Mouse (Mus musculus) macrophage (primary cell): ENCODE results near the gene Cracr2b. TPM values are rescaled to one million over a fixed set of nuclear protein-coding genes. Genes with fewer than 3 reads are reported as not detected.

ENCODE experiments used
- H3K27ac ChIP-seq: fragments of 350-480 bp; formaldehyde crosslinking; 2 replicates; pipeline ENCODE4 v1.9.0; 2021
- H3K36me3 ChIP-seq: fragments of 350-480 bp; formaldehyde crosslinking; 2 replicates; pipeline ENCODE4 v1.9.0; 2021; ENCODE audit errors: inconsistent target
- H3K4me3 ChIP-seq: fragments of 350-480 bp; formaldehyde crosslinking; 2 replicates; pipeline ENCODE4 v1.9.0; 2021; ENCODE audit errors: inconsistent target
- H3K79me2 ChIP-seq: fragments of 350-480 bp; formaldehyde crosslinking; 2 replicates; pipeline ENCODE4 v1.9.0; 2021; ENCODE audit errors: inconsistent target
- WGBS: methylation state at CpG from one replicate; pipeline ENCODE4 v1.1.7; 2026; ENCODE audit warnings: inconsistent platforms; ENCODE audit not compliant: missing documents; 5-methylcytosine and 5-hydroxymethylcytosine counted together
- polyA plus RNA-seq: library from polyadenylated mRNA; stranded (reverse); fragments of 250-400 nt; gene quantifications from 3 replicates; pipeline ENCODE4 v1.2.4, GENCODE M21; 2018; ENCODE audit warnings: inconsistent platforms

Cracr2b gene
- polyA plus RNA-seq, 1 experiment from 2014 or later: 22.0 TPM

- Histone ChIP-seq H3K27ac (no peak overlapping the region), H3K79me2 (peaks cover 14% of the 10 kb centered on the region), H3K36me3 (peaks cover 37% of the 10 kb centered on the region), H3K4me3 (no peak overlapping the region)
- 94% methylated on average over 9 of the region's 9 CpGs for WGBS
Measured at GRCm38 (mm10) chr7:141429840-141430584, 30.9 kb upstream of the Cracr2b start.

- peaks cover 20% of the 10 kb centered on the region for H3K79me2 ChIP-seq
- H3K27ac ChIP-seq: no peak overlapping the region
- H3K4me3 ChIP-seq: no peak overlapping the region
- peaks cover 37% of the 10 kb centered on the region for H3K36me3 ChIP-seq
- WGBS: 94% methylated on average over 9 of the region's 9 CpGs
Measured at GRCm38 (mm10) chr7:141430585-141431240, 30.2 kb upstream of the Cracr2b start.

- peaks cover 37% of the 10 kb centered on the region for H3K36me3 ChIP-seq
- no peak overlapping the region for H3K4me3 ChIP-seq
- no peak overlapping the region for H3K27ac ChIP-seq
- peaks cover 29% of the 10 kb centered on the region for H3K79me2 ChIP-seq
- 92% methylated on average over 18 of the region's 19 CpGs for WGBS
Measured at GRCm38 (mm10) chr7:141431434-141432185, 29.3 kb upstream of the Cracr2b start.

DNA sequence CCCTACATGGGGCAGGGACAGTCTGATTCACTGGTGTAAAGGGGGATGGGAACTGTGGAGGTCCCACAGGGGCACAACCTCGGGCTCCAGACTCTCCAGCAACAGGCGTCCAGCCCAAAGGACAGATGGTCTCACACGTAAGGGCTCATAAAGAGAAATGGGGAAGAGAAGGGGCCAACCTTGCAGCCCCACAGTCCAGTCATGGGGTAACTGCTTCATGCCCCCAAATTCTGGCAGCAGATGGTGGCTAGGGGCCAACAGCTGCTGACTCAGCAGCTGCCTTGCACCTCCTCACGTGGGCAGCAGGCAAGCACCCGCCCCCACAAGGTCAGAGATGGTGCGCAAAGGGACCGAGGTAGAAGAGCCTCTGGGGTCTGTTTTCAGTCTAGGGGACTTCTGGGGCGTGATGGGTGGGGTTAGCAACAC, 28.7 kb upstream of the Cracr2b start:
- Histone ChIP-seq H3K36me3 (peaks cover 37% of the 10 kb centered on the region), H3K79me2 (peaks cover 35% of the 10 kb centered on the region), H3K4me3 (no peak overlapping the region), H3K27ac (no peak overlapping the region)
- 64% methylated on average over 8 of the region's 8 CpGs for WGBS

DNA sequence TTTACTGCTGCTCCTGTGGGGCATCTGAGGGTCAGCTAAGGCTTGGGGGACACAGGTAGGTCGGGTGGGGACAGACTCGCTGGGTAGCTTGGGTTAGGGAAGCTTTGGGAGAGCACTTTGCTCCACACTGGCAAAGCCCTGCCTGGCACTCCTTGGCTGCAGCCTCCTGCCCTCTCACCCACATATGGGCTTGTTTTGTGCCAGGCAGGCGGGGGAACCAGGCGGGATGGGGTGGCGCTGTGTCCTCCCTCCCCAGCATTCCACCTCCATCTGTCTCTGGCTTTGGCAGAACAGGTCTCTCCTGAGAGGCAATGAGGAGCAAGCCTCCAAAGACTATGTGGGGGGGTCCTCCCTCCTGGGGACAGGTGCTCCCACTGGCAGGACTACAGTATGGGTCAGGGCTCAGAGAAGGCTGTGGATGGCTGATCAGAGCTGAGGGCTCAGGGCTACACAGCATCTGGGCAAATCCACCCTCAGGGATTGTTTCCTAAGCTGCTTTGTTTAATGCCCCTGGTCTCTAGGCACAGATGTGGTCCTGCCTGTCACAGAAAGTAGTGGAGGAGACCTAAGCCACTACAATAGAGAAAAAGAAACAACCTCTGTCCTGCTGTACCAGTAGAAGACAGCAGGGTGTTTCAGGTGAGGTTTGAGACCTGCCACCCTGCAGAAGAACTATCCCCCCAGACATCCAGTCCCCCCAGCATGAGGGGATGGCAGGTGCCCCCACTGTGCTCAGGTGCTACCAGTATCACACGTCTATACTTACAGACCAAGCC, 28.0 kb upstream of the Cracr2b start:
- 89% methylated on average over 5 of the region's 6 CpGs for WGBS
- H3K27ac ChIP-seq: no peak overlapping the region
- H3K36me3 ChIP-seq: peaks cover 37% of the 10 kb centered on the region
- H3K79me2 ChIP-seq: peaks cover 35% of the 10 kb centered on the region
- no peak overlapping the region for H3K4me3 ChIP-seq

- 90% methylated on average over 15 of the region's 15 CpGs for WGBS
- peaks cover 37% of the 10 kb centered on the region for H3K36me3 ChIP-seq
Measured at GRCm38 (mm10) chr7:141433517-141434400, 27.1 kb upstream of the Cracr2b start.

GRCm38 (mm10) chr7:141434464-141434863, 26.4 kb upstream of the Cracr2b start:
- WGBS: 29% methylated on average over 8 of the region's 8 CpGs
- peaks cover 35% of the 10 kb centered on the region for H3K79me2 ChIP-seq
- H3K27ac ChIP-seq: peak overlapping the region; percentile 27
- peaks cover 37% of the 10 kb centered on the region for H3K36me3 ChIP-seq
- peak overlapping the region; percentile 57 for H3K4me3 ChIP-seq

More at GRCm38 (mm10) chr7:141433517-141434400, 27.1 kb upstream of the Cracr2b start:
- peaks cover 35% of the 10 kb centered on the region for H3K79me2 ChIP-seq
- peak overlapping the region; percentile 57 for H3K4me3 ChIP-seq
- H3K27ac ChIP-seq: no peak overlapping the region

DNA sequence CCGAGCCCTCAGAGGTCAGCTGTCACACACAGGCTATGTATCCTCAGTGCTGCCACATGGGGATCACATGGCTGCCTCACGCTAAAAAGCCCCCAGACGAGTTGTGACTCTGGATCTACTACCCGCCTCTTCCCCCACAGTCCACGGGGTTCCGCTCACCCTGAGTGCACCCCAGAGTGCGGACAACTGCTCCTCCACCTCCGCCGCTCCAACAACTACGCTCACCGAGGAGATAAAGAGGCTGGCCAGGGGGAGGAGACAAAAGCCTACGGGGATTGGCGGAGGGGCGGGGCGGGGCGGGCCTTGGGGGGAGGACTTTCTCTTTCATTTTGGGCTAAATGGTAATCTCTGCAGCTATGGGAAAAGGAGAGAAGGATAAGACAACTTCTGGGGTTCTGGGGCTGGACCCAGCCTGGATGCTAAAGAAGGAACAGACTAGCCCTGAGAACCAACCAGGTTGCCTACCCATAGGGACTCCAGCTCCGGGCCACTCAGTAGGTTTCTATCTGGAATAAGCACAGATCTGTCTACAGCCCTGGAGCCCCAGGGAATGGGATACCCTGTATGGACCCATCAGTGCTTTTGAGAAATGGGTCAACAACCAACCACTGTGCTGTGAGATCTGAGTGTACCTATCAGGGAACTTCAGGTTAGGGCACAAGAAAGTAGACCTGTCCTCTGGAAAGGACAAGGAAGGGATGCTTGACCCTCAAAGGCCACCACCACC, 25.6 kb upstream of the Cracr2b start:
- peak overlapping the region; percentile 61 for H3K27ac ChIP-seq
- peak overlapping the region; percentile 57 for H3K4me3 ChIP-seq
- 5% methylated on average over 17 of the region's 17 CpGs for WGBS
- peaks cover 34% of the 10 kb centered on the region for H3K36me3 ChIP-seq
- peaks cover 35% of the 10 kb centered on the region for H3K79me2 ChIP-seq

- peak overlapping the region; percentile 57 for H3K4me3 ChIP-seq
- peaks cover 27% of the 10 kb centered on the region for H3K36me3 ChIP-seq
- peaks cover 35% of the 10 kb centered on the region for H3K79me2 ChIP-seq
- H3K27ac ChIP-seq: peak overlapping the region; percentile 61
- WGBS: 91% methylated on average over 9 of the region's 9 CpGs
Measured at GRCm38 (mm10) chr7:141435856-141436522, 24.9 kb upstream of the Cracr2b start.

DNA sequence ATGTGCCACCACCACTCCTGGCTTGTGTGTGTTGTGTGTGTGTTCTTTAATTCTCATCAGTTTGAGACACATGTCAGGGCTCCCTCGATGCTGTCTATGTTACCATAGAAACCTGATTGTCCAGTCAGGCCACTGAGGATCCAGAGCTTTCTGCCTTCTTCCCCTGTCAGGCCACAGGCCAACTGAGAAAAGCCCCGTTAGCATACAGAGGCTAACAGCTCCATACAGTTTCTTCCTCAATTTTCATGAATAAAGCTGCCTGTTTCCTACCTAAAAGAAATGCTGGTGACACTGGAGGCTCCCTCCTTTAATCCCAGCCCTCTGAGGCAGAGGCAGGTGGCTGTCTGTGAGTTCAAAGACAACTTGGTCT, 24.4 kb upstream of the Cracr2b start:
- H3K4me3 ChIP-seq: peak overlapping the region; percentile 52
- 22% methylated on average over 2 of the region's 2 CpGs for WGBS
- peak overlapping the region; percentile 61 for H3K27ac ChIP-seq
- peaks cover 35% of the 10 kb centered on the region for H3K79me2 ChIP-seq
- H3K36me3 ChIP-seq: peaks cover 22% of the 10 kb centered on the region

DNA sequence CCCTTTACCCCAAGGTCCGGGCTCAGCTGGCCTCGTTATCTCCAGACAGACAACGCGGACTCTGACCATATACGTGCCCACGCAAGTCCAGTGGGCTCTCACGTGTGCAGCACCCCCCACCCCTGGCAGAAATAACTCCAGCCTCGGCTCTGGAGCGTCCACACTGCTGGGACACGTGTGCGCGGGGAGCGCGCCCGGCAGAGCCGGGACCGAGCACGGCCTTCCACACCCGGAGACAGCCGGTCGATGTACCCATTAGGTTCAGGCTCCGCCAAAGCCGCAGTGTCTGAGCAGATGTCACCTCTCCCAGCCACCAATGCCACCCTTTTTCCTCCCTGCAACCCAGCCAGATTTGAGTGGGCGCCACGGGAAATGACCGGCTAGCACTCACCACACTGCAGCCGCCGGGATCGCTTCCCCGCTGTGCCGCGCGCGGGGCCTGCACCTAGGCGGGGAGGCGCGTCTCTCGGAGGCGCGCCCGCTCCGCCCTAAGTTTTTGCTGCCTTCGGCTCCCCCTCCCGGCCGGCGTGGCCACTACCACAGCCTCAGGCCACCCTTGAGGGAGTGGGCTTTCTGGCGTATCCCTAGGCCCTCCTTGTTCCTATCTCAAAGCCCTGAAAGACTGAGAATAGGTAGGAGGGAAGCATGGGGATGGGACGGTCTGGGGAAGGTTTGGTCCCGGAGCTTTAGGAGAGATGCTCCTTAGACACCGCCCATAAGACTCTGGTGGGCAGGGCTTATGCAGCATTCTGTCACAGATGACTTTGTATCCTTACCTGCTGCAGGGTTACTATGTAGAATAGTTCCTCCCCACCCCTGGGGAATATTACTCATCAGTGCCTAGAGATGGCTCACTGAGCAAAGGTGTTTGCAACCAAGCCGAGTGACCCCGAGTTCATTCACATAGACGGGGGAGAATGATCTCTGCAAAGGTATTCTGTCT, 23.4 kb upstream of the Cracr2b start, which contains the start of gene Slc25a22:
TSS of gene Slc25a22 (minus strand) at position 715 of the 943 bp plus-strand sequence.
- Histone ChIP-seq H3K27ac (peak within 1 kb of the TSS; percentile 61), H3K36me3 (peaks cover 15% of the 10 kb centered on the region), H3K79me2 (peaks cover 39% of the 10 kb centered on the region), H3K4me3 (peak within 1 kb of the TSS; percentile 52)
- WGBS: 7% methylated on average over 52 of the region's 53 CpGs
